Mouse (Mus musculus): ENCODE measurements around the gene Olfr1415. TPM values are rescaled to one million over a fixed set of nuclear protein-coding genes. Genes with fewer than 3 reads are reported as not detected.

Gene Olfr1415
- polyA plus RNA-seq, 1 experiment from 2014 or later: not detected

- no peak within 1 kb of the TSS for H3K4me2 ChIP-seq (replicated peaks; ENCODE audit: low read depth, low read length)
- ATAC-seq (ENCODE audit: insufficient number of reproducible peaks, insufficient read depth, low FRiP score, low read depth): no peak
- no peaks in the 10 kb centered on the region for H3K9me3 ChIP-seq (ENCODE audit: control insufficient read depth, low read depth, low read length)
- no peak within 1 kb of the TSS for H3K27ac ChIP-seq (ENCODE audit: low read length)
- no peaks in the 10 kb centered on the region for H3K27me3 ChIP-seq (ENCODE audit: control insufficient read depth, insufficient read depth, low read length)
- H3K4me1 ChIP-seq (ENCODE audit: control insufficient read depth, insufficient read depth, low read length): no peaks in the 10 kb centered on the region
- H3K9ac ChIP-seq (replicated peaks; ENCODE audit: low read depth, low read length): no peak within 1 kb of the TSS
- no peak within 1 kb of the TSS for H3K4me3 ChIP-seq (ENCODE audit: low read depth, low read length)
- no peaks in the 10 kb centered on the region for H3K36me3 ChIP-seq (ENCODE audit: control insufficient read depth, insufficient read depth, low read length)
Observed at GRCm38 (mm10) chr1:92485013-92485412, 10.9 kb downstream of the Olfr1415 start, which contains the start of gene Olfr1416. Olfr1416 (minus strand) TSS chr1:92485113.

- peak overlapping the region; percentile 86 for H3K4me2 ChIP-seq (replicated peaks; ENCODE audit: low read depth, low read length)
- peaks cover 16% of the 10 kb centered on the region for H3K36me3 ChIP-seq (ENCODE audit: control insufficient read depth, insufficient read depth, low read length)
- 4% methylated on average over 10 of the region's 10 CpGs for WGBS
- peak; percentile 66 for ATAC-seq (ENCODE audit: insufficient number of reproducible peaks, insufficient read depth, low FRiP score, low read depth)
- peak overlapping the region; percentile 56; the same call in 1 of the 2 replicates for H3K27ac ChIP-seq (ENCODE audit: low read length)
- H3K4me3 ChIP-seq (ENCODE audit: low read depth, low read length): peak overlapping the region; percentile 98
- H3K9me3 ChIP-seq (ENCODE audit: control insufficient read depth, low read depth, low read length): no peaks in the 10 kb centered on the region
- H3K4me1 ChIP-seq (ENCODE audit: control insufficient read depth, insufficient read depth, low read length): peaks cover 8% of the 10 kb centered on the region; the same call in 1 of the 2 replicates
- no peaks in the 10 kb centered on the region for H3K27me3 ChIP-seq (ENCODE audit: control insufficient read depth, insufficient read depth, low read length)
- H3K9ac ChIP-seq (replicated peaks; ENCODE audit: low read depth, low read length): peak overlapping the region; percentile 57
Observed at GRCm38 (mm10) chr1:92474066-92474578, 21.8 kb downstream of the Olfr1415 start.

- H3K27me3 ChIP-seq (ENCODE audit: control insufficient read depth, insufficient read depth, low read length): no peaks in the 10 kb centered on the region
- H3K36me3 ChIP-seq (ENCODE audit: control insufficient read depth, insufficient read depth, low read length): peaks cover 18% of the 10 kb centered on the region
- H3K27ac ChIP-seq (ENCODE audit: low read length): peak within 1 kb of the TSS; percentile 56; the same call in 1 of the 2 replicates
- 1% methylated on average over 67 of the region's 67 CpGs for WGBS
- H3K4me1 ChIP-seq (ENCODE audit: control insufficient read depth, insufficient read depth, low read length): peaks cover 8% of the 10 kb centered on the region; the same call in 1 of the 2 replicates
- ATAC-seq (ENCODE audit: insufficient number of reproducible peaks, insufficient read depth, low FRiP score, low read depth): peak; percentile 91
- H3K4me2 ChIP-seq (replicated peaks; ENCODE audit: low read depth, low read length): peak within 1 kb of the TSS; percentile 91
- peak within 1 kb of the TSS; percentile 90 for H3K9ac ChIP-seq (replicated peaks; ENCODE audit: low read depth, low read length)
- H3K9me3 ChIP-seq (ENCODE audit: control insufficient read depth, low read depth, low read length): no peaks in the 10 kb centered on the region
- peak within 1 kb of the TSS; percentile 98 for H3K4me3 ChIP-seq (ENCODE audit: low read depth, low read length)
Observed at GRCm38 (mm10) chr1:92473165-92474041, 22.5 kb downstream of the Olfr1415 start, which contains the start of gene Ndufa10. Ndufa10 (minus strand) TSS chr1:92473860.

- no peaks in the 10 kb centered on the region for H3K9me3 ChIP-seq (ENCODE audit: control insufficient read depth, low read depth, low read length)
- ATAC-seq (ENCODE audit: insufficient number of reproducible peaks, insufficient read depth, low FRiP score, low read depth): no peak
- peaks cover 55% of the 10 kb centered on the region for H3K36me3 ChIP-seq (ENCODE audit: control insufficient read depth, insufficient read depth, low read length)
- 84% methylated on average over 4 of the region's 4 CpGs for WGBS
- no peak overlapping the region for H3K4me2 ChIP-seq (replicated peaks; ENCODE audit: low read depth, low read length)
- no peak overlapping the region for H3K9ac ChIP-seq (replicated peaks; ENCODE audit: low read depth, low read length)
- no peaks in the 10 kb centered on the region for H3K27me3 ChIP-seq (ENCODE audit: control insufficient read depth, insufficient read depth, low read length)
- H3K4me1 ChIP-seq (ENCODE audit: control insufficient read depth, insufficient read depth, low read length): peaks cover 4% of the 10 kb centered on the region; the same call in 1 of the 2 replicates
- no peak overlapping the region for H3K4me3 ChIP-seq (ENCODE audit: low read depth, low read length)
- H3K27ac ChIP-seq (ENCODE audit: low read length): no peak overlapping the region
Observed at GRCm38 (mm10) chr1:92468891-92469290, 27.0 kb downstream of the Olfr1415 start.

GRCm38 (mm10) chr1:92458416-92458815, 37.5 kb downstream of the Olfr1415 start:
- peaks cover 59% of the 10 kb centered on the region for H3K36me3 ChIP-seq (ENCODE audit: control insufficient read depth, insufficient read depth, low read length)
- no peaks in the 10 kb centered on the region for H3K9me3 ChIP-seq (ENCODE audit: control insufficient read depth, low read depth, low read length)
- no peak overlapping the region for H3K4me2 ChIP-seq (replicated peaks; ENCODE audit: low read depth, low read length)
- no peaks in the 10 kb centered on the region for H3K27me3 ChIP-seq (ENCODE audit: control insufficient read depth, insufficient read depth, low read length)
- WGBS: 90% methylated on average over 6 of the region's 6 CpGs
- no peaks in the 10 kb centered on the region for H3K4me1 ChIP-seq (ENCODE audit: control insufficient read depth, insufficient read depth, low read length)
- H3K27ac ChIP-seq (ENCODE audit: low read length): no peak overlapping the region
- no peak overlapping the region for H3K9ac ChIP-seq (replicated peaks; ENCODE audit: low read depth, low read length)
- no peak for ATAC-seq (ENCODE audit: insufficient number of reproducible peaks, insufficient read depth, low FRiP score, low read depth)
- no peak overlapping the region for H3K4me3 ChIP-seq (ENCODE audit: low read depth, low read length)

GRCm38 (mm10) chr1:92457758-92458157, 38.1 kb downstream of the Olfr1415 start:
- ATAC-seq (ENCODE audit: insufficient number of reproducible peaks, insufficient read depth, low FRiP score, low read depth): no peak
- Histone ChIP-seq H3K4me3 (ENCODE audit: low read depth, low read length) (no peak overlapping the region), H3K27ac (ENCODE audit: low read length) (no peak overlapping the region), H3K9me3 (ENCODE audit: control insufficient read depth, low read depth, low read length) (no peaks in the 10 kb centered on the region), H3K27me3 (ENCODE audit: control insufficient read depth, insufficient read depth, low read length) (no peaks in the 10 kb centered on the region), H3K4me2 (replicated peaks; ENCODE audit: low read depth, low read length) (no peak overlapping the region), H3K9ac (replicated peaks; ENCODE audit: low read depth, low read length) (no peak overlapping the region), H3K4me1 (ENCODE audit: control insufficient read depth, insufficient read depth, low read length) (no peaks in the 10 kb centered on the region), H3K36me3 (ENCODE audit: control insufficient read depth, insufficient read depth, low read length) (peaks cover 60% of the 10 kb centered on the region)

- Histone ChIP-seq H3K9me3 (ENCODE audit: control insufficient read depth, low read depth, low read length) (no peaks in the 10 kb centered on the region), H3K4me1 (ENCODE audit: control insufficient read depth, insufficient read depth, low read length) (no peaks in the 10 kb centered on the region), H3K36me3 (ENCODE audit: control insufficient read depth, insufficient read depth, low read length) (peaks cover 56% of the 10 kb centered on the region), H3K27ac (ENCODE audit: low read length) (no peak overlapping the region), H3K4me3 (ENCODE audit: low read depth, low read length) (no peak overlapping the region), H3K4me2 (replicated peaks; ENCODE audit: low read depth, low read length) (no peak overlapping the region), H3K27me3 (ENCODE audit: control insufficient read depth, insufficient read depth, low read length) (no peaks in the 10 kb centered on the region), H3K9ac (replicated peaks; ENCODE audit: low read depth, low read length) (no peak overlapping the region)
- no peak for ATAC-seq (ENCODE audit: insufficient number of reproducible peaks, insufficient read depth, low FRiP score, low read depth)
- 74% methylated on average over 8 of the region's 8 CpGs for WGBS
Observed at GRCm38 (mm10) chr1:92453751-92454445, 42.0 kb downstream of the Olfr1415 start.

GRCm38 (mm10) chr1:92448293-92448692, 47.6 kb downstream of the Olfr1415 start:
- ATAC-seq (ENCODE audit: insufficient number of reproducible peaks, insufficient read depth, low FRiP score, low read depth): no peak
- 71% methylated on average over 3 of the region's 3 CpGs for WGBS

More at GRCm38 (mm10) chr1:92448293-92448692, 47.6 kb downstream of the Olfr1415 start:
- no peak overlapping the region for H3K9ac ChIP-seq (replicated peaks; ENCODE audit: low read depth, low read length)
- H3K4me1 ChIP-seq (ENCODE audit: control insufficient read depth, insufficient read depth, low read length): no peaks in the 10 kb centered on the region
- H3K36me3 ChIP-seq (ENCODE audit: control insufficient read depth, insufficient read depth, low read length): peaks cover 60% of the 10 kb centered on the region
- no peak overlapping the region for H3K27ac ChIP-seq (ENCODE audit: low read length)
- H3K4me3 ChIP-seq (ENCODE audit: low read depth, low read length): no peak overlapping the region
- H3K4me2 ChIP-seq (replicated peaks; ENCODE audit: low read depth, low read length): no peak overlapping the region
- no peaks in the 10 kb centered on the region for H3K27me3 ChIP-seq (ENCODE audit: control insufficient read depth, insufficient read depth, low read length)
- no peaks in the 10 kb centered on the region for H3K9me3 ChIP-seq (ENCODE audit: control insufficient read depth, low read depth, low read length)
